Mouse (Mus musculus) right cerebral cortex, adult 2 months (tissue): Measurements from ENCODE around the gene Kif9.

Experiments used
- DNase-seq, 2 experiments: peaks; one replicate each; pipeline ENCODE4 v3.0.0; 2021 to 2022; ENCODE audit warnings: low spot score in 2 of 2

Kif9 gene

GRCm38 (mm10) chr9:110476124-110477091, at the start of gene Kif9, which contains the start of gene Klhl18:
Gene Kif9 (plus strand): TSS chr9:110476958.
Gene Klhl18 (minus strand): TSS chr9:110476694.
- peak; percentile 99 for DNase-seq

GRCm38 (mm10) chr9:110431241-110431640, 45.5 kb upstream of the Kif9 start:
- peak; percentile 57 to 63 for DNase-seq

GRCm38 (mm10) chr9:110433045-110433444, 43.7 kb upstream of the Kif9 start:
- DNase-seq: no peak

- DNase-seq: no peak
These were observed 40.7 kb upstream of the Kif9 start for GRCm38 (mm10) chr9:110436041-110436440.

GRCm38 (mm10) chr9:110440049-110440448, 36.7 kb upstream of the Kif9 start:
- no peak for DNase-seq

- DNase-seq: no peak
These were observed 36.2 kb upstream of the Kif9 start for GRCm38 (mm10) chr9:110440559-110440958.

GRCm38 (mm10) chr9:110448356-110448755, 28.4 kb upstream of the Kif9 start:
- DNase-seq: no peak

- DNase-seq: peak; percentile 83 to 88
These were observed 27.7 kb upstream of the Kif9 start for GRCm38 (mm10) chr9:110448857-110449617.

- no peak for DNase-seq
These were observed 24.2 kb upstream of the Kif9 start for GRCm38 (mm10) chr9:110452523-110452922.

- DNase-seq: no peak
These were observed 18.8 kb upstream of the Kif9 start for GRCm38 (mm10) chr9:110457926-110458325.

GRCm38 (mm10) chr9:110459145-110459727, 17.5 kb upstream of the Kif9 start:
- DNase-seq: no peak

- DNase-seq: no peak
These were observed 15.6 kb upstream of the Kif9 start for GRCm38 (mm10) chr9:110460884-110461815.

GRCm38 (mm10) chr9:110462321-110462720, 14.4 kb upstream of the Kif9 start:
- no peak for DNase-seq

GRCm38 (mm10) chr9:110463983-110464591, 12.7 kb upstream of the Kif9 start:
- no peak for DNase-seq

- no peak for DNase-seq
These were observed 11.4 kb upstream of the Kif9 start for GRCm38 (mm10) chr9:110465336-110465735.

- no peak for DNase-seq
These were observed 10.6 kb upstream of the Kif9 start for GRCm38 (mm10) chr9:110466179-110466578.

- DNase-seq: no peak
These were observed 1.2 kb downstream of the Kif9 start for GRCm38 (mm10) chr9:110477951-110478350.

GRCm38 (mm10) chr9:110478639-110479038, 1.9 kb downstream of the Kif9 start:
- DNase-seq: no peak

- no peak for DNase-seq
These were observed 12.1 kb downstream of the Kif9 start for GRCm38 (mm10) chr9:110488841-110489240.

GRCm38 (mm10) chr9:110490913-110491312, 14.2 kb downstream of the Kif9 start:
- no peak for DNase-seq

- no peak for DNase-seq
These were observed 49.0 kb downstream of the Kif9 start for GRCm38 (mm10) chr9:110525737-110526136.
